Mouse (Mus musculus): Measurements from ENCODE around the gene Zbtb18.

- no peak for TF ChIP-seq ZNF384 (IDR thresholded peaks at IDR 0.05; ENCODE audit: low read depth, low read length)
- TF ChIP-seq EP300 (IDR thresholded peaks at IDR 0.05; ENCODE audit: low read length) = no peak
- no peak for TF ChIP-seq CTCF (conservative IDR thresholded peaks at IDR 0.05 in 1 of 2, IDR thresholded peaks at IDR 0.05 in 1 of 2; ENCODE audit: low read depth in 2 of 2, low read length in 2 of 2)
- TF ChIP-seq PAX5 (IDR thresholded peaks at IDR 0.05; ENCODE audit: low read length) = no peak
- TF ChIP-seq IRF4 (IDR thresholded peaks at IDR 0.05; ENCODE audit: low read depth, low read length) = no peak
- TF ChIP-seq MAZ (IDR thresholded peaks at IDR 0.05; ENCODE audit: low read depth, low read length) = no peak
- TF ChIP-seq MAFK (IDR thresholded peaks at IDR 0.05; ENCODE audit: insufficient replicate concordance, low read length) = no peak
Measured at GRCm38 (mm10) chr1:177397455-177397854, 44.7 kb upstream of the Zbtb18 start.
